Mouse (Mus musculus) T-cell, adult 2 months (primary cell): Measurements from ENCODE around the gene Rnf208.

ENCODE experiments used
- DNase-seq: peaks from one replicate; pipeline ENCODE4 v3.0.0; 2022; ENCODE audit warnings: low spot score

Gene Rnf208

GRCm38 (mm10) chr2:25242101-25242506 is at the start of gene Rnf208, which contains the start of gene Cysrt1:
Rnf208 (plus strand) TSS chr2:25242255.
Cysrt1 (minus strand) TSS chr2:25242452.
- peak; percentile 44 for DNase-seq

- DNase-seq: peak; percentile 89
Observed at GRCm38 (mm10) chr2:25193330-25193770, 48.7 kb upstream of the Rnf208 start.

- DNase-seq: no peak
Observed at GRCm38 (mm10) chr2:25194006-25194405, 48.0 kb upstream of the Rnf208 start.

GRCm38 (mm10) chr2:25194486-25195171 is 47.4 kb upstream of the Rnf208 start:
- DNase-seq: peak; percentile 49

- DNase-seq: peak; percentile 59
Observed at GRCm38 (mm10) chr2:25195211-25196156, 46.6 kb upstream of the Rnf208 start.

- peak; percentile 79 for DNase-seq
Observed at GRCm38 (mm10) chr2:25196172-25196954, 45.7 kb upstream of the Rnf208 start, which contains the start of gene Tor4a. Tor4a (minus strand) TSS chr2:25196886.

GRCm38 (mm10) chr2:25197191-25197590 is 44.9 kb upstream of the Rnf208 start:
- no peak for DNase-seq

- DNase-seq: no peak
Observed at GRCm38 (mm10) chr2:25197946-25198345, 44.1 kb upstream of the Rnf208 start.

- DNase-seq: no peak
Observed at GRCm38 (mm10) chr2:25200631-25201030, 41.4 kb upstream of the Rnf208 start.

- no peak for DNase-seq
Observed at GRCm38 (mm10) chr2:25203631-25204214, 38.3 kb upstream of the Rnf208 start.

- DNase-seq: no peak
Observed at GRCm38 (mm10) chr2:25207593-25207992, 34.5 kb upstream of the Rnf208 start.

- DNase-seq: no peak
Observed at GRCm38 (mm10) chr2:25210686-25211085, 31.4 kb upstream of the Rnf208 start.

- DNase-seq: peak; percentile 86
Observed at GRCm38 (mm10) chr2:25211121-25211670, 30.9 kb upstream of the Rnf208 start, which contains the start of gene Nelfb. Nelfb (minus strand) TSS chr2:25211489.

- DNase-seq: no peak
Observed at GRCm38 (mm10) chr2:25213266-25213865, 28.7 kb upstream of the Rnf208 start.

GRCm38 (mm10) chr2:25214444-25214843 is 27.6 kb upstream of the Rnf208 start, which contains the start of gene Stpg3:
Stpg3 (minus strand) TSS chr2:25214637.
- no peak for DNase-seq

GRCm38 (mm10) chr2:25217666-25218065 is 24.4 kb upstream of the Rnf208 start:
- no peak for DNase-seq

GRCm38 (mm10) chr2:25218445-25218844 is 23.6 kb upstream of the Rnf208 start, which contains the start of gene Fam166a:
Fam166a (plus strand) TSS chr2:25218745.
- DNase-seq: no peak

- no peak for DNase-seq
Observed at GRCm38 (mm10) chr2:25221331-25221772, 20.7 kb upstream of the Rnf208 start.

- no peak for DNase-seq
Observed at GRCm38 (mm10) chr2:25223681-25224491, 18.2 kb upstream of the Rnf208 start.

GRCm38 (mm10) chr2:25224492-25224765 is 17.6 kb upstream of the Rnf208 start, which contains the start of gene Tubb4b:
Tubb4b (minus strand) TSS chr2:25224702.
- no peak for DNase-seq
